Mouse (Mus musculus) kidney, adult 2 months (tissue): Measurements from ENCODE around the gene Zfp710.

Source experiments
- CTCF ChIP-seq: fragments of 200-500 bp; conservative IDR thresholded peaks from 2 replicates; pipeline ENCODE4 v1.5.1; 2011; ENCODE audit warnings: low read depth, mild to moderate bottlenecking, control low read depth, low read length, moderate library complexity, mixed read lengths; ENCODE audit not compliant: insufficient read depth, insufficient read length
- POLR2A ChIP-seq: fragments of 200-500 bp; IDR thresholded peaks from one replicate; pipeline ENCODE4 v1.6.1; 2011; ENCODE audit warnings: low read depth, low read length, control low read depth

GRCm38 (mm10) chr7:80114451-80115223 is 90.0 kb downstream of the Zfp710 start:
- TF ChIP-seq CTCF, result no peak
- TF ChIP-seq POLR2A, result no peak
